Mouse (Mus musculus): ENCODE measurements around the gene Eddm3b.
"Not testable (repeated sequence)": the region's sequence is repeated elsewhere in the genome, so short reads cannot be mapped to it uniquely, and the experiment has no call there.

Gene Eddm3b

DNA sequence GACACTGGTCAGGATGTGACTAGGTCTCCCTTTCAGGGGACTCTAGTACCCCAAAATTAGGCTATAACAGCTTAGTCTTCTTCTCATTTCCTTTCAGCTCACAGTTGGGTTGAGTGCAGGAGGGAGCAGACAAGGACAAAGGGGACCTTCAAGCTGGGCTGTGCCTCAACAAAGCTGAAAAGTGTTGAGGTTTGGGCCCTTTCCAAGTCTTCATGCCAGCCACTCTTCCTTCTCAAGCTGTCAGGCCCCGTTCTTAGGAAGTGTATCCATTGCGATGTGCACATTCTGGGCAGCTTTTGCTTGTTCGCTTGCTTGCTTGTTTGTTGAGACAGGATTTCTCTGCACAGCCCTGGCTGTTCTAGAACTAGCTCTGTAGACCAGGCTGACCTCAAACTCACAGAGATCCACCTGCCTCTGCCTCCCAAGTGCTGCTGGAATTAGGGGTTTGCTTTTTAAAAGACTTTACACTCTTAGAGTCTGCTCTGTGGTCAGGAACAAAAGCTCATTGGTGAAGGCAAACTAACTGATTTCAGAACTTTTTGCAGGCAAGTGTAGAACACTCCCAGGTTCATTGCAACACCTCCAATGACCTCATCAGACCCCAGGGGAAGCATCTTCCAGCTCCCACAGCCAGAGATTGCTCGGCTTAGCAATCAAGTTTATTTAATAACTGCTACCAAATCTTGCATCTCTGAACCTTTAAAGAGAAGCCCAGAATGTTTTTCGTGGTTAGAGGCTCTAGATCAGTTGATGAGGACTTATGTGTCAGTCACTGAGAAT, 19.9 kb upstream of the Eddm3b start:
- peak; percentile 71 for DNase-seq (ENCODE audit: inconsistent ontology term)

DNA sequence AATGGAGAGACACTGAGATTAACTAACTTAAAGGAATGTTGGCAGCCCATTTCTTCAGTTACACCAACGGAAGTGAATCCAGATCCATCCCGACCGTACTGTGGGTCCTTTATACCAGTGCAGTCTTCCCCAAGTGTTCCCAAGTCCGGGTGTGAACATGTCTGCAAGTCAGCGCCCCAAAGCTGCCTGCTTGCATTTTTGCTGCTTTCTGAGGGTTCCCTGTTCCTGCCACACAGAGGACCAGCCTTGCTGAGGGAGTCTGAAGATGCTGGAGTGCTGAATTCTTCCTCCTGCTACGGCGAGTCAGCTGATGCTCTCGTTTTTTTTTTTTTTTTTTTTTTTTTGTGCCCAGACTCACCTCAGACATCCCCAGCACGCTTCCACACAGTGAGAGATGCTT, 19.3 kb upstream of the Eddm3b start:
- no peak for DNase-seq (ENCODE audit: inconsistent ontology term)

DNA sequence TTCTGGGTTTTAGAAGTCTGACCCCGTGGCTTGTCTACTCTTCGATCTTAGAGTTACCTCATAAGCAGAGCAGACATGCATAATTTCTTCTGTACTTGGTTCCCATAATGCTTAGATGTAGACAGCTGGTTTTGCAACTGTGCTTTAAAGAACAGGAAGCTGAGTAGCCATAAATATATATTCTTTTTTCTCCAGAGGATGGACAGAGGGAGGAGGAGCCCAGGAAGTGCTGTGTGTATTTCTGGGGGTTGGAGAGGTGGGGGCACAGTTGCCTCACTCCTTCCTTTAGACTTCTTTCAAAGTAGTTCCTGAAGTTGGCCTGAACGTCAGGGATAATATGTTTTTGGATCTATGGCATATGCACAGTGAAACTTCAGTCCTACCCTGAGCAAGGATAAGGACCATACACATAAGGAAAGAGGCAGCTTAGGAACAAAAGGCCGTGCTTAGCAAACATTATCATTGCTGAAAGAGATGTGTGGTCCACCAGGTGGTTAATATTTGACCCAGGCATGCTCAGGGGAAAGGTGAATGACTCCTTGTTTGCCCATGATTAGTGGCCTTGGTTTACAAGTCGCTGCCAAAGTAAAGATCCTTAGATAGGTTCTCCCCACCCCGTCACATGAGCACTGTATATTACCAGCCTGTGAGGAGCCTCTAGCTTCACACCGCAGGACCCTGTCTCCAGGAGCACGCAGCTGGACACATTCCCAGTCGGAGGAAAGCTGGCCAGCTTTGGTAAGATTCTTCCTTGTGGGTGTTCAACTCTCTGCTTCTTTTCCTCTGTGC, 18.3 kb upstream of the Eddm3b start:
- DNase-seq (ENCODE audit: inconsistent ontology term) = no peak

DNA sequence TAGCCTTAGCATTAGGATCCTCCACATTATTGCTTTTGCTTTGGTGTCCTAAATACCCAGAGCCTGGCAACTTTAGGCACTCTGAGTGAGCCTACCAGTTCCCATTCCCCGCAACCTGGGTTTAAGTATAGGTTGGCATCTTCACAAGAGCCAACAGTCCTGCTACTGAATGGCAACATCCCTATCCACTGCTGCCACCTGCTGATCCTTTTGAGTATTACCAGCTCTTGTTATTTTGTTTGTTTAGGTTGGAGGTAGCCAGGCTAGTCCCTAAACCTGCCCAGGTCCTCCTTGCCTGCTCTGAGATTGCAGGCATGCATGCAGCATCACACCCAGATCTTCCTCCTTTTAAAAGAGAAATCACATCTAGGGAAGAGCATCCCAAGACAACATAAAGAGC, 15.9 kb upstream of the Eddm3b start:
- DNase-seq (ENCODE audit: inconsistent ontology term) = not testable (repeated sequence)

DNA sequence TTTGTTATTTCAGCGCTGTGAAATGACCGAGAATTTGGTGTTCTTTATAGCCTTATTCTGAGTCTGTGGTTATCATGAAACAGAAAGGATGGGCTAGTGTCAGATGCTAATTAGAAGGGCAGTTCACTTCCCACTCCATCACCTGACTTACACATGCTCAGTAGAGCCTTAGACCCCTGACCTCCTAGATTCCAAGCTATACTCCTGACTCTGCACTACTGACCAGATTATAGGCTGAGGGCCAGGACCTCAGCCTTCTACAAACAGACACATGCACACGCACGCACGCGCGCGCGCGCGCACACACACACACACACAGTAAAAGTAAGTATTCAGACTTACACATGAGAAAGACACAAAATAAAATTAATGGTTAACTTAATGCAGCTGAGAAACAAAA, 15.3 kb upstream of the Eddm3b start:
- no peak for DNase-seq (ENCODE audit: inconsistent ontology term)

DNA sequence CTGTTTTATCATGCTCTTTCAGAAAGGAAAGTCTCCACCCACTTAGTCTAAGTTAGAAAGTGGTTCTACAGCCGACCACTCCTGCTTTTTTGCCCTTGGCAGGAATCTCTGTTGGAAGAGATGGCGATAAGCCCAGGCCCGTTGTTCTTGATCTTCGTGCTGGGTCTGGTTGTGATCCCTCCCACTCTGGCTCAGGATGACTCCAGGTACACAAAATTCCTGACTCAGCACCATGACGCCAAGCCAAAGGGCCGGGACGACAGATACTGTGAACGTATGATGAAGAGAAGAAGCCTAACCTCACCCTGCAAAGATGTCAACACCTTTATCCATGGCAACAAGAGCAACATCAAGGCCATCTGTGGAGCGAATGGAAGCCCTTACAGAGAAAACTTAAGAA, 12.9 kb upstream of the Eddm3b start:
- no peak for DNase-seq (ENCODE audit: inconsistent ontology term)

DNA sequence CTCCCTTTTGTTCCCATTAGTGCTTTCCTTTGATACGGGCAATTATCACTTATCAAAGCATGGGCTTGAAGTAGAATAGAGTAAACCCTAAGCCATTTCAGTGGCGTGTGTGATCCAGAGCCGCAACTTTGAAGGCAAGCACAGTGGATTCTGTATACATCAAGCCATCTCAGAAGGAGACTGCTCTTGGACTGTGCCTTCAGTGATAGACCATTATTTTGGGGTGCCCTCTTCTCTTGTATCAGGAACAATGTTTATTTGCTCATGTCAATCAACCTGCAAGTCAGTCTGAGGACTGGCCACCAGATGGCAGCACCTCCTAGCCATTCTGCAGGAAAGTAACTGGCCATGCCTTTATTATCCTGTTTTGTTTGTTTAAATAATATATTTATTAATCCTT, 11.0 kb upstream of the Eddm3b start:
- peak; percentile 42 for DNase-seq (ENCODE audit: inconsistent ontology term)

DNA sequence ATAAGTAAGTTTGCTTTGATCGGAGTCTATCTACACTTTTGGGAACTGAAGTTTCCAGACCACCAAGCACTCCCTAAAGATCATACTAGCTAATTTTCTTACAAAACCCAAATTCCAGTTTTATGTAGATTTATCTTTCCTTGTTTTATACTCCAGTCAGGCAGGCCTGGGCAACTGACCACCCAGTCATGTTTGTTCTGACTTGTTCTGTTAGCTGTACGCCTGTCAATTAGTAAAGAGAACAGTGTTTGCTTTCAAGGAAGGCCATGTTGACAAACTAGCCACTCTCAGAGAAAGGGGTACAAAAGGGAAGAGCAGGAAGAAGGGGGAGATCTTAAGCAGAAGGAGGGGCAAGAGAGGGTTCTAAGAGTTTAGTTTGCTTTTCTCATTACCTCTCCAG, 9.9 kb upstream of the Eddm3b start:
- DNase-seq (ENCODE audit: inconsistent ontology term) = no peak

DNA sequence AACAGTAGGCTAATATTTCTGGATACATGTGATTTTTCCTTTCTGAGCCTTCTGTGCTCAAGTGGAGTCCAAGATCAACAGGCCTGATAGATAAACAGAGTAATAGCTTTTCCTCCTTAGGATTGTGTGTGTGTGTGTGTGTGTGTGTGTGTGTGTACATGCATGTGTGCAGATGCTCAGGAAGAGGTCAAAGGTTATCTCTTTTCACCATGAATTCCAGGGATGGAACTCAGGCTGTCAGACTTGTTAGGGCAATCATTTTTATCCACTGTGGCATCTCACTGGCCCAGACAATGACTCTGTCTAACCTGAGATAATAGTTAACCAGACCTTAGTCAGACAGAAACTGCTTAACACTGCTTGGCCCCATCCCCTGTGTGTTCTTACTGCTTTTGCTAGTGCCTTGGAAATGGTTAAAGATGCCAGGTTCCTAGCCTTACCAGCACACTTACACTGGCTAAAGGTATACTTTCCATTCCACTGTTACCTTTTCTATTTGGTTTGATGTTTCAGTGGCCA, 7.7 kb upstream of the Eddm3b start:
- DNase-seq (ENCODE audit: inconsistent ontology term) = no peak

DNA sequence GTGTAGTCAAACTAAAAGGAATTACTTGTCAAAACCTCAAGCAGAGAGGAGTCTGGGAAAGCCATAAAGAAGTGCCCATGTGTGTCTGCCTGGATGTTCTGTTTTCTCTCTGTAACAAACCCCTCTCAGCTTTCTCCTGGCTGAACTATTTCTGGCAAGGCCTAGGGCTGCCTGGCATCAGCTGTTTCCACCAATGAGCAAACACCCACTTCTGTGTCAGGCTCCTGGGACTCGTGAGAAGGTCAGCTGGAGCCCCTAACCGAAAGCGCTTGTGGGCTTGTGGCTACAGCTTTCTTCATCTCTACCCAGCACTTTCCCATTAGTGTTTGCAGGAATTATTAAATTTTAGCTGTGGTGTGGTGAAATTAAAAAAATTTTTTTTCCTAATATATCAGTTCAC, 2.3 kb upstream of the Eddm3b start:
- DNase-seq (ENCODE audit: inconsistent ontology term) = no peak

DNA sequence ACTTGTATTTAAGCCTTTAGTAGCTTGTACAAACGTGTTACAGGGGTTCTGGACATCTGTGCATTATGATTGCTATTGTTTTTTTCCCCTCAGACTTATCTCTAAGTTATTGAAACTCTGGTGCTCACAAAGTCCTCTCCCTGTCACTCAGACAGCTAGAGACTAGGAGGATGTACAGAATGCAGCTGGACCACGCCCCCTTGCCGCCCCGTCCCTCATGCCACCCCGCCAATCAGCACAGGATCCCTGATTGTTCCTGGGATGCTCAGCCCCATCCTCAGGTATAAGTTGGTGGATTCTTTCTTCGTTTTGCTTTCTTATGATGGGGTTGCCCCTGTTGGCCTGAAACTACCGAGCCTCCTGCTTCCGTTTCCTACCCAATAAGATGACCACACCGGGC, 750 bp upstream of the Eddm3b start:
- no peak for DNase-seq (ENCODE audit: inconsistent ontology term)

DNA sequence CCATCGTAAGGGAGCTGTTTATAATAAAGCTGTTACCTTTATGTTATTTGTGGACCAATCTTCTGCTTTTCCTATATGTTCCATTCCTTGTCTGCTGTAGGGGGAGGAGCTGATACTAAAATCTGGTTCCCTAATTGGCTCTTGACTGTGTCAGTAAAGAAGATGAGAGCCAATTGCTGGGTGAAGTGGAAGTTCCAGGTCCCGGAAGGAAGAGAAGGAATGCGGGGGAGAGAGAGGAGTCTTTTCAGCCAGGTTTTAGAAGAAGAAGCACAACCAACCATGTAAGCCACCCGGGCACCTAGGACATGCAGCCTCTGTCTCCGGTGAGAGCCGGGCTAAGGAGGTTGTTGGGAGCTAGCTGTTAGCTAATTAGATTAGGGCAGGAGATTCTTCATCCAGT, 11.5 kb downstream of the Eddm3b start:
- no peak for DNase-seq (ENCODE audit: inconsistent ontology term)

DNA sequence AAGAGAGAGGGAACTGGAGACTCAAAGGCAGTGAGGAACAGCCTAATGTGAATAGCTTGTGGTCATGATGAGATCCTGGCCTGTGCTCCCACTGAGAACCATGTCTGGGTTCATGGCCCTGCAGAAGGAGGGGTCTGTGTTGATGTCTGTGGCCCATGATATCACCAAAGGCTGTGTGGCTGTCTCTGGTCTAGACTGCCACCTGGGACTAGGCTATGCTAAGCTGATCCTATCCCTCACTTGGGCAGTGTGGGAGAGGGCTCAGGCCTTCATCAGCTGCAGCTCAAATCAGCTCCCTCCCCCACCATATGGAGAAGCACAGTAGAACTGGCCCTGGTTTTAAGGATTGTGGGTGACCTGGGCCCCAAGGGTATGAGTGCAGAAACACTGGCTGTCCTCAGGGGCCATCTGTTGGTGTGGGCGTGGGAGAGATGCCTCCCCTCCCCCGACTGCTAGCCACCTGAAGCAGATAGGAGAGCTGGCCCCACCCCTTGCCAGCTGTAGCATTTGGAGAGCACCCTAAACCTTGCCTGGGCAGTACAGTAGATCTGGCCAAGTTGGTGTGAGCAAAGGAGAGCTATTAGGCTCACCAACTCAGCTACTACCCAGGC, 13.5 kb downstream of the Eddm3b start:
- no peak for DNase-seq (ENCODE audit: inconsistent ontology term)

DNA sequence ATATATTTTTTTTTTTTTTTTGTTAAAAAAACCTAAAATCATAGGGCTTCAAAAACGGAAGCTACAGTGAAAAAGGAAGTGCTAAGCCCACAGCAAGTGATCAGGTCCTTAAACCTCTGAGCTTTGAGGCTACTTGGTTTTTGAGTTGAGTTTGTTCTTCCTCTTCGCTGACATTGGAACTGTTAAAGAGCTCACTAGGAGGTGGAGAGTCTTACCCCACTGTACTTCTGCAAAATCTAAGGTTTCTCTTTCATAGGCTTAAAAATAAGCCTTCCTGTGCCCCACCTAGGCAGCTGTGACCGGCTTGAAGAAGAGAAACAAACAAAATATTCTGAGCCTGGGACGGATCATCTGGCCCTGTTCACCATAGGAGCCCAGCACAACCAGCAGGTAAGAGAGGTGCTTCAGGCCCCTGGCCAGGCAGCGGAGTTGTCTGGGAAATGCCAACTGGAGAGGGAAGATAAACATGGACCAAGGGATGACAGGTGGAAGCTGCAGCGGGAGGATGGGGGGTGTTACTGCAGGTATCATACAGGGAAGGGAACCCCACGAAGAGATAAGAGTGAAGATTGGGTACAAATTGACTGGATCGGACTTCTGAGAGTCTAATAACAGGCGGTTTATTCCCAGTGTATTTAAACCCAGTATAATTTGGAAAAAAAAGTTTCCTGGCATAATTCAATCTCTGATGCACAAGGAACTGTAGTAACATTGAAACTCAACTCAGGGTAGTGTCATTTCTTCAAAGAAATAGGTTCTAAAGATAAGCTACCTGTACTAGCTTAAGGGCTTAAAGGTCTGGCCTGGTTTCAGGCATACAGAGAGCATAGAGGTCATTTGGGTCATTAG, 14.8 kb downstream of the Eddm3b start:
- DNase-seq (ENCODE audit: inconsistent ontology term) = no peak

DNA sequence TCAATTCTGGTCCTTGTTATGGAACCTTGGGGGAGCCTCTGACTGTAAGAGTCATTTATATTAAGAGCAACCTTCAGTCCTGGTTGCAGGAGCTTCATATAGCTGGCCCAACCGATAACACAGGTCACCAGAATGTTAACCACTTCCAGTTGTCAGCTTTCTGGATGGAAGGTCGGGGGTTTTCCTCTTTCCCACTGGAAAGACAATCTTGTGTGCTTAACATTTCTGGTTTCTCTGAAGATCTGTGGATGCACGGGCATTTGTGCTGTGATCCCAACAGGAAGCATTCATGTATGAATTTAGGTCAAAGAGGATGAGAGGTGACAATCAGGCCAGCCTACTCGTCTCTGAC, 15.4 kb downstream of the Eddm3b start:
- no peak for DNase-seq (ENCODE audit: inconsistent ontology term)

DNA sequence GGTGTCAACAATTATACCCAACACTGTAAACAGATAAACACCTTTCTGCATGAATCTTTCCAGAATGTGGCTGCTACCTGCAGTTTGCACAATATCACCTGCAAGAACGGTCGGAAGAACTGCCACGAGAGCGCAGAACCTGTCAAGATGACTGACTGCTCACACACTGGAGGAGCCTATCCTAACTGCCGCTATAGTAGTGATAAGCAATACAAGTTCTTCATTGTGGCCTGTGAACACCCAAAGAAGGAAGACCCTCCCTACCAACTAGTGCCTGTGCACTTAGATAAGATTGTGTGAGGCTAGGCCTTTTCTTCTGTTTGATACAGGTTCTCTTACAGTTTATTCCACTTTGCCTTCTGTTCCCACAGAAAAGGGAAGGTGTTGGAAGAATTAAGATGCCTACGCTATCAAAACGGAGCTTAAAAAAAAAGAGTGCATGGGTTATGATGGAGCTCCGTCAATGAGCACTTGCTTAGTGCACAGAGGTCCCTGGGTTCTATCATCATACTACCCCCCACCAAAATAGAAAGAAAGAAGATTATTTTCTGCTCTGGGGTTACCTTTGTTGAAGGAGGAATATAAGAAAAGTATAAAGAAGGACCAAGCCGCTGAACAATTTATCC, 16.2 kb downstream of the Eddm3b start:
- DNase-seq (ENCODE audit: inconsistent ontology term) = no peak

DNA sequence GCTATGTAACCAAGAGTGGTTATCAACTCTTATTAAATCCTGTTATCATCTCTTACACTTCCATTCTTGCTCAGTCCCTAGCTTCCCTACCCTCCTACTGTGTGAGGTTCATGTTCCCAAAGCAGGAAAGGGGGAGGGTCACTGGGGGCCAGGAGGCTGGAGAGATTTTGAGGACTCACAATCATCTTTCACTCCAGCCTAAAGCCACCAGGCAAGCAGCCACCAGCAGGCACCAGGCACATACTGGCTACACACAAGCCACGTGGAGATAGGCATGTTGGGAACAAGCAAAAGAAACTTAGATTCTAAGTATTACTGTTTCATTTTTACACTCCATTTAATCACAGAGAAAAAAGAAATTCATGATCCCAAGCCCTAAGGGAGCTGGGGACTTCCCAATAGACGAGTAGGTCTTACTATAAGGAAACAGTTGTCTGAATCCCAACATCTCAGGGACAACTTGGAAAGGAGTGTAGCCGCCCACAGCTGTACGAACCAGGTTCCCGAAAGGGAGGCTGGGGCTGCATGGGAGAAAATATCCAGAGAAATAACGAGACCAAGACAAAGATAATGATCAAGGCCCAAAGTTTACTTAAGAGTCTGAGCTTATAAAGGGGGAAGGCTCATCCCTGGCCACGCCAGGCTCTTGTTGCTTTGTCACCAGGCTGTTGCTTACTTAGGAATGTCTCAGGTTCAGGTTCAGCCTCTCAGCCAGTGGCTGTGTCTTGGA, 17.0 kb downstream of the Eddm3b start:
- no peak for DNase-seq (ENCODE audit: inconsistent ontology term)

DNA sequence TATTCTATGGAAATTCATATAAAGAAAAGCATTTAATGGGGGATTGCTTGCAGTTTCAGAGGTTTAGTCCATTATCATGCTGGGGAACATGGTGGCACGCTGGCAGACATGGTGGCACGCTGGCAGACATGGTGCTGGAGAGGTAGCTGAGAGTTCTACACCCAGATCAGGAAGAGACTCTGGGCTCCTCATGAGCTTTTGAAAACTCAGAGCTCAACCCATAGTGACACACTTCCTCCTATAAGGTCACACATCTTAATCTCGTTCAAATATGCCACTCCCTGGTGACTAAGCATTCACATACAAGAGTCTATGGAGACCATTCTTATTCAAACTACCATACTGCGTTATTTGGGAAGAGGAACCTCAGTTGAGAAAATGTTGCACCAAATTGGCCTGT, 18.1 kb downstream of the Eddm3b start:
- DNase-seq (ENCODE audit: inconsistent ontology term) = no peak

DNA sequence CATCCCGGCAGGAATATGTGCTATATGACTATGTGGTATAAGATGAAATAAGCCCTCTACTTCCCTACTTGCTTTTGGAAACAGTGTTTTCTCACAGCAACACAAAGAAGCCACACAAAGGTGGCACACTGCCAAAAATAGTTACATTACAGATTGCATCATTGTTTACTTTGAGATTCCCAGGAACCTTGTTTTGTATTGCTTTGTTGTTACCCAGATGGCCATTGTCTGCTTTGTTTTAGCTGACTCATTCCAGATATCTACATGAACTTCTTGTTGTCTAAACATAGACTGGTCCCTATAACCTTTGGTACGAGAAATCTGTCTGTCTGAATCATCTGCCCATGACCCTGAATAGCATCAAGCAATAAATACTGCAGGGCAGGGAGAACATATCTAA, 26.1 kb downstream of the Eddm3b start:
- DNase-seq (ENCODE audit: inconsistent ontology term) = peak; percentile 52

DNA sequence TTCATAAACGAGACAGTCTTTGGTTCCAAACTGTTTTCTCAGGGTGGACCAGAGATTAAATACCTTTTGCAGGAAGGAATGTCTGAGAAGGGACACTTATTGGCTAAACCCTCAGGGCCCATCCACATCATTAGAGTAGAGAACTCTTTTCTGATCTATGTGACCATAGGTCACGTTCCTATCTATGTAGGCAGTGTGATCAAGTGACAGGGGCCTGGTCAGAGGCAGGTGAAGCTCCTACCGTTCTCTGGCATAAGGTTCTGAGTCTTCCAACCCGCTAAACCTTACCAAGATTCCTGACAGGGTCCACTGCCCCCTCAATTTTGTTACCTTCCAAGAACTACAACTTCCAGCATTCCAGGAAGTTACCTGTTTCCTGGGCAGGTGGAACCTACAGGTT, 27.9 kb downstream of the Eddm3b start:
- DNase-seq (ENCODE audit: inconsistent ontology term) = no peak

DNA sequence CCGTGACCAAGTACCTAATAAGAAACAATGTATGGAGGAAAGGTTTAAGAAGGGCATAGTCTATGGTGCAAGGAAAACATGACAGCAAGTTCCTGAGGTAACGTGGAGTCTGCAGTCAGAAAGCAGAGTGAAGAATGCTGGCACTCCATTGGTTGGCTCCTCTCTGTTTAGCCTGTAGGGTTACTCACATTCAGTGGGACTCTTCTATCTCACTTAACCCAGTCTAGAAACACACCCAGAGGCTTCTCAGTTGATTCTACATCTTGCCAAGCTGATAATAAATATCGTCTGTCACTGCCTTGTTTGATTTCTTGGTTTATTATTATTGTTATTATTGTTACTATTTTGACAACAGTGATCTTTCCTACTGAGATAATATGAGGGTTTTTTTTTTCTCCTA, 28.3 kb downstream of the Eddm3b start:
- DNase-seq (ENCODE audit: inconsistent ontology term) = no peak
